Mouse (Mus musculus) small intestine, adult 2 months (tissue): ENCODE measurements around the gene Cdkn1c. TPM values are rescaled to one million over a fixed set of nuclear protein-coding genes. Genes with fewer than 3 reads are reported as not detected.

Experiments
- H3K27ac ChIP-seq: fragments of 200-500 bp; 2 replicates; pipeline ENCODE4 v1.5.1; 2012; ENCODE audit warnings: low read depth, low read length, control low read depth, inconsistent platforms; ENCODE audit not compliant: insufficient read depth
- H3K27me3 ChIP-seq: fragments of 200-500 bp; 2 replicates; pipeline ENCODE4 v1.6.1; 2012; ENCODE audit warnings: mild to moderate bottlenecking, moderate library complexity, low read length, inconsistent platforms; ENCODE audit not compliant: control insufficient read depth, insufficient read depth
- H3K36me3 ChIP-seq: fragments of 200-500 bp; 2 replicates; pipeline ENCODE4 v1.6.1; 2012; ENCODE audit warnings: mild to moderate bottlenecking, low read length, control low read depth, inconsistent platforms; ENCODE audit not compliant: control insufficient read depth, insufficient read depth
- H3K4me1 ChIP-seq: fragments of 200-500 bp; 2 replicates; pipeline ENCODE4 v1.6.1; 2012; ENCODE audit warnings: low read length, inconsistent platforms, mixed read lengths; ENCODE audit not compliant: control insufficient read depth, insufficient read depth, insufficient read length
- H3K4me3 ChIP-seq: fragments of 200-500 bp; 2 replicates; pipeline ENCODE4 v1.5.1; 2012; ENCODE audit warnings: low read depth, mild to moderate bottlenecking, control low read depth, inconsistent platforms, low read length, moderate library complexity
- CTCF ChIP-seq: fragments of 200-500 bp; IDR thresholded peaks from 2 replicates; pipeline ENCODE4 v1.5.1; 2012; ENCODE audit warnings: low read depth, mild to moderate bottlenecking, control low read depth, inconsistent platforms, low read length, moderate library complexity, mixed read lengths; ENCODE audit not compliant: insufficient replicate concordance, insufficient read length; ENCODE audit errors: extremely low read depth
- POLR2A ChIP-seq: fragments of 200-500 bp; IDR thresholded peaks from 2 replicates; pipeline ENCODE4 v1.6.1; 2012; ENCODE audit warnings: low read depth, mild to moderate bottlenecking, control low read depth, inconsistent platforms, low read length, moderate library complexity
- WGBS: fragments of 180-500 bp; shearing (Covaris S2); methylation state at CpG from one replicate; pipeline ENCODE4 v1.1.7; 2018; 5-methylcytosine and 5-hydroxymethylcytosine counted together
- polyA plus RNA-seq: library from polyadenylated mRNA; depleted of rRNA; stranded (reverse); fragments of >200 nt; gene quantifications from 2 replicates; pipeline ENCODE4 v1.2.3, GENCODE M21; 2012; rRNA removed

The Cdkn1c gene
- polyA plus RNA-seq, result 8.7 and 9.6 TPM in 2 replicates

GRCm38 (mm10) chr7:143460874-143461273 lies at the start of gene Cdkn1c:
Cdkn1c (minus strand) TSS chr7:143461050.
- Histone ChIP-seq H3K4me3 (peak within 1 kb of the TSS; percentile 64), H3K27me3 (peaks cover 22% of the 10 kb centered on the region), H3K36me3 (no peaks in the 10 kb centered on the region), H3K4me1 (peaks cover 13% of the 10 kb centered on the region), H3K27ac (no peak within 1 kb of the TSS)
- no peak for TF ChIP-seq CTCF
- TF ChIP-seq POLR2A, result peak; percentile 60; the same call in 1 of the 2 replicates
- 43% methylated on average over 48 of the region's 48 CpGs for WGBS

- H3K27me3 ChIP-seq, result no peaks in the 10 kb centered on the region
- H3K36me3 ChIP-seq, result peaks cover 10% of the 10 kb centered on the region
- no peak overlapping the region for H3K27ac ChIP-seq
- no peak for TF ChIP-seq POLR2A
- no peak for TF ChIP-seq CTCF
- WGBS, result 82% methylated on average over 1 of the region's 1 CpGs
- H3K4me1 ChIP-seq, result no peaks in the 10 kb centered on the region
- no peak overlapping the region for H3K4me3 ChIP-seq
These were observed 48.7 kb upstream of the Cdkn1c start for GRCm38 (mm10) chr7:143509566-143509965.

- Histone ChIP-seq H3K4me3 (no peak overlapping the region), H3K4me1 (peaks cover 5% of the 10 kb centered on the region), H3K36me3 (no peaks in the 10 kb centered on the region), H3K27me3 (peaks cover 3% of the 10 kb centered on the region; the same call in 1 of the 2 replicates), H3K27ac (no peak overlapping the region)
- TF ChIP-seq CTCF (no peak), POLR2A (no peak)
- 30% methylated on average over 7 of the region's 7 CpGs for WGBS
These were observed 45.8 kb upstream of the Cdkn1c start for GRCm38 (mm10) chr7:143506675-143507074.

DNA sequence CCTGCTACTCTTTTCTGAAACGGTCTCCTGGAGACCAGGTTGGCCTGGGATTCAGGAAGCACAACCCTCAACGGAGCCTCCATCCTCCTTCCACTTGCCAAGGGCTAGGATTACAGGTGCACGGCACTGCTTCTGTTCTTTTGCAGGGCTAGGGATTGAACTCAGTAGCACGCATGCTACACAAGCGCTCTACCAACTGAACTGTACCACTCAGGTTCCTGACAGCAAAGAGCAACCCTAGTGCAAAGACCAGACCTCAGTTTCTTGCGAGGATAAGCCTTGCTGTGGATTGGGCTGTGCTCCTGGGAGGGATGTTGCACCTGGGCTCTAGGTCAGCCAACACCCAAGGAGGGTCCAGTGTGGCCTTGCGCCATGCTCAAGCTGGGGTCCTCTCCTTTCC lies 45.4 kb upstream of the Cdkn1c start:
- WGBS, result 64% methylated on average over 7 of the region's 7 CpGs
- H3K4me1 ChIP-seq, result peaks cover 7% of the 10 kb centered on the region
- no peaks in the 10 kb centered on the region for H3K36me3 ChIP-seq
- H3K27me3 ChIP-seq, result peaks cover 6% of the 10 kb centered on the region; the same call in 1 of the 2 replicates
- H3K27ac ChIP-seq, result no peak overlapping the region
- TF ChIP-seq CTCF, result no peak
- TF ChIP-seq POLR2A, result no peak
- no peak overlapping the region for H3K4me3 ChIP-seq

GRCm38 (mm10) chr7:143505823-143506222 lies 45.0 kb upstream of the Cdkn1c start:
- Histone ChIP-seq H3K27ac (no peak overlapping the region), H3K27me3 (peaks cover 6% of the 10 kb centered on the region; the same call in 1 of the 2 replicates), H3K4me1 (peaks cover 9% of the 10 kb centered on the region), H3K4me3 (no peak overlapping the region), H3K36me3 (no peaks in the 10 kb centered on the region)
- TF ChIP-seq CTCF (peak; percentile 74; the same call in 1 of the 2 replicates), POLR2A (no peak)
- WGBS, result 23% methylated on average over 11 of the region's 11 CpGs

DNA sequence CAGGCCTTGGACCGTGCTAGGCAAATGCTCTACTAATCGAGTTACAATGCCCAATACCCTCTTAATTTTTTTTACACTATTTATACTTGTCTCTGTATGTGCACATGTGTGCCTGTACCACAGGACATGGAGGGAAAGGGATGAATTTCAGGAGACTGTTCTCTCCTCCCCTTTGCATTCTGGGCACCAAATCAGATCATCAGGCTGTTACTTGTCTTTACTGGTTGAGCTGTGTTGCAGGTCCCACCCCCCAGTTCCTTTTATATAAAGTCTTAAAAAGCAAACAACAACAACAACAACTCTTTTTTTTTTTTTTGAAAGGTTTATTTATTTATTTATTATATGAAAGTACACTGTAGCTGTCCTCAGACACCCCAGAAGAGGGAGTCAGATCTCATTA lies 44.6 kb upstream of the Cdkn1c start:
- Histone ChIP-seq H3K4me1 (peaks cover 13% of the 10 kb centered on the region), H3K36me3 (no peaks in the 10 kb centered on the region), H3K4me3 (no peak overlapping the region), H3K27me3 (peaks cover 6% of the 10 kb centered on the region; the same call in 1 of the 2 replicates), H3K27ac (no peak overlapping the region)
- TF ChIP-seq POLR2A (no peak), CTCF (no peak)
- WGBS, result 88% methylated on average over 2 of the region's 2 CpGs

- peaks cover 16% of the 10 kb centered on the region for H3K4me1 ChIP-seq
- H3K27ac ChIP-seq, result no peak overlapping the region
- H3K36me3 ChIP-seq, result no peaks in the 10 kb centered on the region
- TF ChIP-seq POLR2A (no peak), CTCF (no peak)
- peaks cover 6% of the 10 kb centered on the region; the same call in 1 of the 2 replicates for H3K27me3 ChIP-seq
- no peak overlapping the region for H3K4me3 ChIP-seq
- 79% methylated on average over 6 of the region's 6 CpGs for WGBS
These were observed 43.1 kb upstream of the Cdkn1c start for GRCm38 (mm10) chr7:143503926-143504325.

DNA sequence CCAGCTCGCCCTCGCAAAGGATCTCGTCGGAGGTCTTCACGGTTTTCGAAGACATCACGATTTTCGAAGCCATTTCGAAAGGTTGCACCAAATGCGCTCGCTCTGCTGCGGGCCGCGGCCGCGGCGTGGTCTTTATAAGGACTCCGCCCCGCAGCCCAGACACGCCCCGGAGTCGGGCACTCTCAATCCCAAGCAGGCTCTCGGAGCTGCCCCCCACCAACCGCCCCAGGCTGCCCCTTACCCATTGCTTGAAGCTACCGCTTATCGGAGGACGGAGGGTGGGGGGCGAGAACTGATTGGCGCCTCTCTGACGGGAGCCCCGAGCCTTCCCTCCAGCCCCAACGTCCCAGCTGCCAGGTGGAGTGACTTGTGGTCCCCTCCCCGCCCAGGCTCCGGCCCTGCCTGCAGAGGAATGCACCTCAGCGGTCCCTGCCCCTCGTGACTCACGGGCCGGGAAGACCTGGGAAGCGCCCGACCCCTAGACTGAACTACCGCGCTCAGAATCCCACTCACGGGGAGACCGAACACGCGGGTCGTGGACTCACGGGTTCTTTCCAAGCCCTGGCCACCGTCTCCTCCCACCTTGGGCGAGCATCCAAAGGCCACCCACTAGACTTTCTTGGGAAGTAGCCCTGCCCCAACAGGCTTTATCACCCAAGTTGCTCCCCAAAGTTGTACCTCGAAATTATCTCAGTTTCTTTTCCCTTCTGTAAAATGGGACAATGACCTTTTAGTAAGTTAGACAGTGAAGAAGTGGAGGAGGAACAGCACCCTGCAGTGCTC lies 41.8 kb upstream of the Cdkn1c start, which contains the start of gene Phlda2:
Phlda2 (minus strand) TSS at position 733 of the 783 bp plus-strand sequence.
- Histone ChIP-seq H3K4me3 (peak within 1 kb of the TSS; percentile 64), H3K36me3 (no peaks in the 10 kb centered on the region), H3K27me3 (peaks cover 6% of the 10 kb centered on the region; the same call in 1 of the 2 replicates), H3K4me1 (peaks cover 28% of the 10 kb centered on the region), H3K27ac (no peak within 1 kb of the TSS)
- TF ChIP-seq POLR2A (no peak), CTCF (no peak)
- under 1% methylated on average over 51 of the region's 51 CpGs for WGBS
